In genomic region chr17:26502808-26503671, GRCm38 (mm10) we compare ENCODE assay signal across 7 mouse cellular contexts. TPM values are rescaled to one million over a fixed set of nuclear protein-coding genes. Genes with fewer than 3 reads are reported as not detected.
DNase-seq lines count a peak whose midpoint lies in the region; ATAC-seq lines count a peak whose summit lies in the region.

No protein-coding gene starts in this region.

- H3K36me3 ChIP-seq in intestine, embryonic 16.5 days (ENCODE audit: control insufficient read depth, insufficient read depth, low read length), result no peaks in the 10 kb centered on the region

- H3K27ac ChIP-seq in intestine, embryonic 16.5 days (ENCODE audit: low read length), result peak overlapping the region; percentile 77

- no peaks in the 10 kb centered on the region for H3K9me3 ChIP-seq in intestine, embryonic 16.5 days (ENCODE audit: control insufficient read depth, low read length)

- H3K9ac ChIP-seq in intestine, embryonic 16.5 days (ENCODE audit: low read depth, low read length), result peak overlapping the region; percentile 60

- peak; percentile 47 for ATAC-seq in intestine, embryonic 16.5 days
- ATAC-seq in megakaryocyte-erythroid progenitor cell, adult 5-6 weeks (replicated peaks; ENCODE audit: low FRiP score, low TSS enrichment, poor library complexity, severe bottlenecking), result peak; percentile 72

- 6% methylated on average over 20 of the region's 20 CpGs for WGBS in intestine, embryonic 16.5 days

- H3K4me3 ChIP-seq in intestine, embryonic 16.5 days (ENCODE audit: low read length), result peak overlapping the region; percentile 25

- peak; percentile 75 for DNase-seq in adipocyte (ENCODE audit: low spot score)
- peak; percentile 71 to 79 for DNase-seq in cerebellum, postnatal 14 days
- DNase-seq in gastrocnemius, postnatal 25 days, result peak; percentile 73
- DNase-seq in left cerebral cortex, postnatal 25 days (ENCODE audit: low spot score in 2 of 2), result peak; percentile 80 to 95
- DNase-seq in right cerebral cortex, postnatal 4 days, result peak; percentile 68

- intact Hi-C loops in left cerebral cortex, postnatal 25 days (cut with DNase I), result no loop called here

- H3K4me1 ChIP-seq in intestine, embryonic 16.5 days (ENCODE audit: control insufficient read depth, insufficient read depth, low read length), result peaks cover 27% of the 10 kb centered on the region

- H3K4me2 ChIP-seq in intestine, embryonic 16.5 days (ENCODE audit: low read depth, low read length), result peak overlapping the region; percentile 45

- no peaks in the 10 kb centered on the region for H3K27me3 ChIP-seq in intestine, embryonic 16.5 days (replicated peaks; ENCODE audit: control insufficient read depth, insufficient read depth, low read length)

RNA-seq across cellular contexts. Expression of gene Ergic1, which starts 58.2 kb away (rescaled TPM):
- total RNA-seq in gastrocnemius, postnatal 25 days (2021), result 10 to 100 TPM; 52.0 to 61.0 TPM
- polyA plus RNA-seq in intestine, embryonic 16.5 days (2015; fragmentation: Nextera tagmentation; extraction: Ambion mirVana), result 88.6 and 91.2 TPM in 2 replicates
- 100 to 1,000 TPM; 163 to 168 TPM for total RNA-seq in left cerebral cortex, postnatal 25 days (2021)
- total RNA-seq in megakaryocyte-erythroid progenitor cell, adult 5-6 weeks (2014; fragmentation: Nextera tagmentation), result 51.7 and 55.0 TPM in 2 replicates
- 31.6 and 40.3 TPM in 2 replicates for total RNA-seq in megakaryocyte-erythroid progenitor cell, adult 5-6 weeks (2017)

RNA-seq across cellular contexts. Expression of gene Dusp1, which starts 58.9 kb away (rescaled TPM):
- total RNA-seq in gastrocnemius, postnatal 25 days (2021), result 10 to 100 TPM; 49.2 to 82.2 TPM
- 12.2 and 14.4 TPM in 2 replicates for polyA plus RNA-seq in intestine, embryonic 16.5 days (2015; fragmentation: Nextera tagmentation; extraction: Ambion mirVana)
- total RNA-seq in left cerebral cortex, postnatal 25 days (2021), result 10 to 100 TPM; 32.7 to 47.7 TPM
- 18.4 and 29.1 TPM in 2 replicates for total RNA-seq in megakaryocyte-erythroid progenitor cell, adult 5-6 weeks (2014; fragmentation: Nextera tagmentation)
- 73.3 and 79.0 TPM in 2 replicates for total RNA-seq in megakaryocyte-erythroid progenitor cell, adult 5-6 weeks (2017)

Comparison
In these comparisons a context has a peak if more than half of its experiments do, and no peak if none do; other contexts are left out.
1. Peak in every context shown above with its lines: DNase-seq, ATAC-seq, H3K4me3 ChIP-seq and H3K27ac ChIP-seq.